Mouse (Mus musculus) C2C12 (cell line): Measurements from ENCODE around the gene Hpcal1. TPM values are rescaled to one million over a fixed set of nuclear protein-coding genes. Genes with fewer than 3 reads are reported as not detected.

Source experiments
- H3K27me3 ChIP-seq: one replicate; pipeline ENCODE4 v1.6.1; 2011; ENCODE audit not compliant: control insufficient read depth, insufficient read depth, insufficient read length
- H3K36me3 ChIP-seq: one replicate; pipeline ENCODE4 v1.6.1; 2011; ENCODE audit not compliant: control insufficient read depth, insufficient read depth
- H3K4me3 ChIP-seq: one replicate; pipeline ENCODE4 v1.5.1; 2011; ENCODE audit warnings: mild to moderate bottlenecking, control low read depth; ENCODE audit not compliant: poor library complexity, insufficient read depth, severe bottlenecking
- H3K79me2 ChIP-seq: one replicate; pipeline ENCODE4 v1.6.1; 2011; ENCODE audit not compliant: control insufficient read depth, insufficient read depth
- H3K79me3 ChIP-seq: one replicate; pipeline ENCODE4 v1.6.1; 2011; ENCODE audit warnings: low read depth, control low read depth
- H3ac ChIP-seq: one replicate; pipeline ENCODE3; 2011; ENCODE audit warnings: low read depth; ENCODE audit not compliant: control insufficient read depth, insufficient read length
- CEBPB ChIP-seq: IDR thresholded peaks from one replicate; pipeline ENCODE4 v1.6.1; 2011; ENCODE audit warnings: low read depth, mild to moderate bottlenecking, control low read depth, moderate library complexity
- CTCF ChIP-seq: IDR thresholded peaks from one replicate; pipeline ENCODE4 v1.5.1; 2011; ENCODE audit not compliant: control insufficient read depth, insufficient read depth, insufficient read length
- FOSL1 ChIP-seq: IDR thresholded peaks from one replicate; pipeline ENCODE4 v1.8.0; 2011; ENCODE audit warnings: mild to moderate bottlenecking, low read length; ENCODE audit not compliant: poor library complexity, insufficient read depth, severe bottlenecking
- MAX ChIP-seq: IDR thresholded peaks from one replicate; pipeline ENCODE4 v1.6.1; 2011; ENCODE audit warnings: mild to moderate bottlenecking, control low read depth
- MYOD1 ChIP-seq: IDR thresholded peaks from one replicate; pipeline ENCODE4 v1.6.1; 2011; ENCODE audit warnings: low read depth; ENCODE audit not compliant: control insufficient read depth, insufficient read length
- MYOG ChIP-seq: IDR thresholded peaks from one replicate; pipeline ENCODE4 v1.6.1; 2011; ENCODE audit not compliant: control insufficient read depth, insufficient read length; ENCODE audit errors: extremely low read depth
- USF1 ChIP-seq: IDR thresholded peaks from one replicate; pipeline ENCODE4 v1.6.1; 2011; ENCODE audit warnings: low read depth, mild to moderate bottlenecking, control low read depth, moderate library complexity
- polyA plus RNA-seq: library from polyadenylated mRNA; unstranded; fragments of >200 nt; fragmentation: generic; extraction: Trizol; gene quantifications from one replicate; pipeline ENCODE4 v1.2.1, GENCODE M21; 2012; ENCODE audit warnings: missing spikeins

Gene Hpcal1
- polyA plus RNA-seq, 1 experiment, result 114 TPM

GRCm38 (mm10) chr12:17726576-17727320, 36.1 kb downstream of the Hpcal1 start:
- TF ChIP-seq CEBPB (no peak), FOSL1 (no peak), USF1 (no peak), MYOD1 (no peak)
- H3K79me3 ChIP-seq, result peaks cover 70% of the 10 kb centered on the region
- H3ac ChIP-seq, result no peak overlapping the region
- no peaks in the 10 kb centered on the region for H3K27me3 ChIP-seq
- peaks cover 96% of the 10 kb centered on the region for H3K79me2 ChIP-seq
- H3K36me3 ChIP-seq, result peaks cover 18% of the 10 kb centered on the region
- no peak overlapping the region for H3K4me3 ChIP-seq

GRCm38 (mm10) chr12:17727676-17728339, 37.2 kb downstream of the Hpcal1 start:
- TF ChIP-seq MAX (no peak), FOSL1 (no peak), USF1 (no peak), CEBPB (no peak), MYOG (no peak), MYOD1 (no peak), CTCF (no peak)
- Histone ChIP-seq H3K27me3 (no peaks in the 10 kb centered on the region), H3K79me3 (peaks cover 65% of the 10 kb centered on the region), H3ac (peak overlapping the region; percentile 42), H3K4me3 (no peak overlapping the region), H3K36me3 (peaks cover 18% of the 10 kb centered on the region), H3K79me2 (peaks cover 96% of the 10 kb centered on the region)

- Histone ChIP-seq H3K79me3 (peaks cover 59% of the 10 kb centered on the region), H3K79me2 (peaks cover 90% of the 10 kb centered on the region), H3K27me3 (no peaks in the 10 kb centered on the region), H3K4me3 (no peak overlapping the region), H3K36me3 (peaks cover 12% of the 10 kb centered on the region), H3ac (peak overlapping the region; percentile 38)
- no peak for TF ChIP-seq CEBPB
- peak; percentile 5 for TF ChIP-seq FOSL1
- no peak for TF ChIP-seq MAX
- peak; percentile 16 for TF ChIP-seq MYOD1
- TF ChIP-seq USF1, result no peak
Observed at GRCm38 (mm10) chr12:17729211-17729900, 38.7 kb downstream of the Hpcal1 start.

DNA sequence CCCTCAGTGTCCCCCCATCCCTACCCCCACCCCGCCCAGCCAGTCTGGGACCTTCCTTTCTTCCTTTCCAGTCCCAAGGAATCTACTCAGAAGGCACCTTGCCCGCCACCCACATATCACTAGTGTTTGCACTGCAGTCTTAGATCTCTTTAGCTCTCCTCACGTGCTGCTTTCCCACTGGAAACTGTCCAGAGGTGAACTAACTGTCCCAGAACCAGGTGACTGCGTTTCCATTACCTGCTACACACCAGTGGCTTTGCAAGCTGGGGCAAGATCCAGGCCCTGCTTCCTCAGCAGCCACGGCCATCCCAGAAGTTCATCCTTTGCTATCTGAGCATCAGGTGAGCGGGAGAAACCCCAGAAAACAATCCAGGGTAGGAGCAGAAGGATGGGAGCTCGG, 41.4 kb downstream of the Hpcal1 start:
- Histone ChIP-seq H3K4me3 (no peak overlapping the region), H3ac (no peak overlapping the region), H3K36me3 (peaks cover 11% of the 10 kb centered on the region), H3K79me3 (peaks cover 62% of the 10 kb centered on the region), H3K27me3 (no peaks in the 10 kb centered on the region), H3K79me2 (peaks cover 90% of the 10 kb centered on the region)
- TF ChIP-seq USF1 (no peak), CTCF (no peak), MYOG (no peak), CEBPB (no peak), MAX (no peak), FOSL1 (no peak), MYOD1 (no peak)

DNA sequence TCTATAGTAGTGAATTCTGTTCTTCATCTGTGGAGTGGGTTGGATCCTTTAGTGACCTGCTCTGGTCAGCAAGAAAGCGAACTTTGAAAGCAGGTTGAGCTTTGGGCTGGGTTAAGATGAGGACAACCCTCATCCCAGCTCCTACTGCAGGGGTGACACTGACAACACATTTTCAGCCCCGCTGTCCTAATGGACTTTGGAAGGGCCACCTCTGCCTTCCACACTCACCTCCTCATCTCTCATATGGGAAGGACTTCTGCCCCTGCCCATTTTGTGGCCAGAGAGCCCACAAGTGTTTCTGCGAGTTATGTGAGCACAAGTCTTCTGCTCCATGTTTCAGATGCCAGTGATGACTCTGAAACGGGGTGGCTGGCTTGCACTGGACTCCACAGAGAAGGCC, 41.9 kb downstream of the Hpcal1 start:
- H3K79me2 ChIP-seq, result peaks cover 90% of the 10 kb centered on the region
- H3K36me3 ChIP-seq, result peaks cover 11% of the 10 kb centered on the region
- peaks cover 58% of the 10 kb centered on the region for H3K79me3 ChIP-seq
- H3ac ChIP-seq, result no peak overlapping the region
- no peaks in the 10 kb centered on the region for H3K27me3 ChIP-seq
- no peak for TF ChIP-seq MYOD1
- TF ChIP-seq CTCF, result no peak
- TF ChIP-seq MYOG, result no peak
- TF ChIP-seq USF1, result no peak
- TF ChIP-seq MAX, result no peak
- TF ChIP-seq CEBPB, result no peak
- TF ChIP-seq FOSL1, result no peak
- H3K4me3 ChIP-seq, result no peak overlapping the region
